Mouse (Mus musculus): ENCODE data around the gene Aldh1a7. TPM values are rescaled to one million over a fixed set of nuclear protein-coding genes. Genes with fewer than 3 reads are reported as not detected.

Aldh1a7 gene
- total RNA-seq, 1 experiment: 0.49 TPM

DNA sequence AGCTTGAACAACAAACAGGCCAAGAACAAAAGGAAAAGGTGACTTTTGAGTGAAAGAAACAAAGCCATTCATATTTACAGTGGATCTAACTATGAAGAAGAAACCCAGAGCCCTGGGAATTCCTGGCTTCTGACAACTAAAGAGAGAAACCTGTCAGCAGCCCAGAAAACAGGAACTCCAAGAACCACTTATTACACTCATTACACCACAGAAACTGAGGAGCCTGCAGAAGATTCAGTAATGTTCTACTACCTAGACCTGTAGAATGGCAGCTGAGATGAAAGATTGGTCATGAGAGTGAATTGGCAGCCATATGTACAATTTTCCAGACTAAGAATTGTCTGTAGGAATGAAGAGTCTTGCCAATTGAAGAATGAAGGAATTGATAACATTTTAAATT, 20.2 kb downstream of the Aldh1a7 start:
- no peak for DNase-seq (ENCODE audit: low read depth, low spot score)
- H3K9ac ChIP-seq (ENCODE audit: insufficient read depth, low read depth, low read length, poor library complexity, severe bottlenecking): no peak overlapping the region
- no peaks in the 10 kb centered on the region for H3K9me3 ChIP-seq (ENCODE audit: control insufficient read depth, insufficient read depth, low read depth, low read length)
- H3K36me3 ChIP-seq (ENCODE audit: control insufficient read depth, insufficient read depth, low read length, poor library complexity, severe bottlenecking): no peaks in the 10 kb centered on the region
- no peak overlapping the region for H3K4me3 ChIP-seq (ENCODE audit: insufficient read depth in 1 of 2, low read depth in 1 of 2, low read length in 2 of 2, poor library complexity in 1 of 2, severe bottlenecking in 1 of 2)
- H3K4me1 ChIP-seq (ENCODE audit: control insufficient read depth in 2 of 2, insufficient read depth in 2 of 2, low read length in 2 of 2, poor library complexity in 1 of 2): no peaks in the 10 kb centered on the region
- in situ Hi-C loops (cut with MboI; ENCODE audit: low sequenced_read_pairs in 2 of 2, unreplicated experiment in 2 of 2): no loop called here
- no peak overlapping the region for H3K27ac ChIP-seq (ENCODE audit: insufficient read depth, low read depth, low read length, poor library complexity, severe bottlenecking)
- TF ChIP-seq HCFC1 (IDR thresholded peaks at IDR 0.05; ENCODE audit: borderline replicate concordance, insufficient read depth, low read length): no peak
- TF ChIP-seq CHD2 (IDR thresholded peaks at IDR 0.05; ENCODE audit: low read depth, low read length): no peak
- TF ChIP-seq MAFK (IDR thresholded peaks at IDR 0.05; ENCODE audit: insufficient read depth, low read depth, low read length): no peak
- TF ChIP-seq ZC3H11A (IDR thresholded peaks at IDR 0.05; ENCODE audit: borderline replicate concordance, low read depth, low read length): no peak
- no peak for TF ChIP-seq ZNF384 (IDR thresholded peaks at IDR 0.05; ENCODE audit: low read depth, low read length)

DNA sequence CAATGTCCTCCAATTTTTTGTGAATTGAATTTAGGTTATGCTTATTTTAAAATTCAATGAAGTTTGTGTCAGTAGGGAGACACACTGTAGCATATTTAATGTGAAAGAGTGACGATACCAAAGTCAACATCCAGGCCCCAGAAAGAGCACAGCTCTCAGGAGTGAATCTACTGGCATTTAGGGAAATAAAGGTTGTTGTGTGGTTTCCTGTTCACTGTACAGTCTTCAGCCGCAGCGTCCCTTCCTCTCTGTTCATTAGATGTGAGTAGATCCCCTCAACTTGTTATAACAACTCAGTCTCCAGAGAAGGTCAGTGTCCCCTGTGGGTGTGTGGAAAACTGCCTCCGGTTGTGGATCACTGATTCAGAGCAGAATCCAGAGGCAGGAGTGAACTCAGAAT, 20.6 kb downstream of the Aldh1a7 start:
- Histone ChIP-seq H3K9me3 (ENCODE audit: control insufficient read depth, insufficient read depth, low read depth, low read length) (no peaks in the 10 kb centered on the region), H3K4me1 (ENCODE audit: control insufficient read depth in 2 of 2, insufficient read depth in 2 of 2, low read length in 2 of 2, poor library complexity in 1 of 2) (no peaks in the 10 kb centered on the region), H3K4me3 (ENCODE audit: insufficient read depth in 1 of 2, low read depth in 1 of 2, low read length in 2 of 2, poor library complexity in 1 of 2, severe bottlenecking in 1 of 2) (no peak overlapping the region), H3K27ac (ENCODE audit: insufficient read depth, low read depth, low read length, poor library complexity, severe bottlenecking) (no peak overlapping the region), H3K9ac (ENCODE audit: insufficient read depth, low read depth, low read length, poor library complexity, severe bottlenecking) (no peak overlapping the region), H3K36me3 (ENCODE audit: control insufficient read depth, insufficient read depth, low read length, poor library complexity, severe bottlenecking) (no peaks in the 10 kb centered on the region)
- TF ChIP-seq MAFK (IDR thresholded peaks at IDR 0.05; ENCODE audit: insufficient read depth, low read depth, low read length): no peak
- no peak for TF ChIP-seq ZC3H11A (IDR thresholded peaks at IDR 0.05; ENCODE audit: borderline replicate concordance, low read depth, low read length)
- no peak for TF ChIP-seq HCFC1 (IDR thresholded peaks at IDR 0.05; ENCODE audit: borderline replicate concordance, insufficient read depth, low read length)
- no peak for TF ChIP-seq ZNF384 (IDR thresholded peaks at IDR 0.05; ENCODE audit: low read depth, low read length)
- TF ChIP-seq CHD2 (IDR thresholded peaks at IDR 0.05; ENCODE audit: low read depth, low read length): no peak
- in situ Hi-C loops (cut with MboI; ENCODE audit: low sequenced_read_pairs in 2 of 2, unreplicated experiment in 2 of 2): no loop called here
- no peak for DNase-seq (ENCODE audit: low read depth, low spot score)

DNA sequence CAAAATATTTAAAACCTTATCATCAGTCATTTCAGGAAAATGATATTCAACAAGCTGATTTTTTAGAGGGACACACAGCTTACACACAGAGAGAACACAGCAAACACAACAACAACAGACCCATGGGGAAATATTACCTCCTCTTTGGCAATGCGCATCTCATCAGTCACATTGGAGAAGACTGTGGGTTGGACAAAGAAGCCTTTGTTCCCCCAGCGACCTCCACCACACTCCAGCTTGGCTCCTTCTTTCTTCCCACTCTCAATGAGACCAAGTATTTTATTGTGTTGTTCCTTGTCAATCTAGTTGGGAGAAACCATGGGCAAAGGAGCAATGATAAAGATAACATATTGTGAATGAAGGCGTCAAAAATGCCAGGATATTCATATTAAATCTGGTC, 25.3 kb downstream of the Aldh1a7 start:
- Histone ChIP-seq H3K36me3 (ENCODE audit: control insufficient read depth, insufficient read depth, low read length, poor library complexity, severe bottlenecking) (no peaks in the 10 kb centered on the region), H3K27ac (ENCODE audit: insufficient read depth, low read depth, low read length, poor library complexity, severe bottlenecking) (no peak overlapping the region), H3K4me3 (ENCODE audit: insufficient read depth in 1 of 2, low read depth in 1 of 2, low read length in 2 of 2, poor library complexity in 1 of 2, severe bottlenecking in 1 of 2) (no peak overlapping the region), H3K9me3 (ENCODE audit: control insufficient read depth, insufficient read depth, low read depth, low read length) (no peaks in the 10 kb centered on the region), H3K4me1 (ENCODE audit: control insufficient read depth in 2 of 2, insufficient read depth in 2 of 2, low read length in 2 of 2, poor library complexity in 1 of 2) (no peaks in the 10 kb centered on the region), H3K9ac (ENCODE audit: insufficient read depth, low read depth, low read length, poor library complexity, severe bottlenecking) (no peak overlapping the region)
- DNase-seq (ENCODE audit: low read depth, low spot score): no peak
- in situ Hi-C loops (cut with MboI; ENCODE audit: low sequenced_read_pairs in 2 of 2, unreplicated experiment in 2 of 2): no loop called here
- TF ChIP-seq MAFK (IDR thresholded peaks at IDR 0.05; ENCODE audit: insufficient read depth, low read depth, low read length): no peak
- no peak for TF ChIP-seq ZNF384 (IDR thresholded peaks at IDR 0.05; ENCODE audit: low read depth, low read length)
- no peak for TF ChIP-seq HCFC1 (IDR thresholded peaks at IDR 0.05; ENCODE audit: borderline replicate concordance, insufficient read depth, low read length)
- TF ChIP-seq CHD2 (IDR thresholded peaks at IDR 0.05; ENCODE audit: low read depth, low read length): no peak
- no peak for TF ChIP-seq ZC3H11A (IDR thresholded peaks at IDR 0.05; ENCODE audit: borderline replicate concordance, low read depth, low read length)

DNA sequence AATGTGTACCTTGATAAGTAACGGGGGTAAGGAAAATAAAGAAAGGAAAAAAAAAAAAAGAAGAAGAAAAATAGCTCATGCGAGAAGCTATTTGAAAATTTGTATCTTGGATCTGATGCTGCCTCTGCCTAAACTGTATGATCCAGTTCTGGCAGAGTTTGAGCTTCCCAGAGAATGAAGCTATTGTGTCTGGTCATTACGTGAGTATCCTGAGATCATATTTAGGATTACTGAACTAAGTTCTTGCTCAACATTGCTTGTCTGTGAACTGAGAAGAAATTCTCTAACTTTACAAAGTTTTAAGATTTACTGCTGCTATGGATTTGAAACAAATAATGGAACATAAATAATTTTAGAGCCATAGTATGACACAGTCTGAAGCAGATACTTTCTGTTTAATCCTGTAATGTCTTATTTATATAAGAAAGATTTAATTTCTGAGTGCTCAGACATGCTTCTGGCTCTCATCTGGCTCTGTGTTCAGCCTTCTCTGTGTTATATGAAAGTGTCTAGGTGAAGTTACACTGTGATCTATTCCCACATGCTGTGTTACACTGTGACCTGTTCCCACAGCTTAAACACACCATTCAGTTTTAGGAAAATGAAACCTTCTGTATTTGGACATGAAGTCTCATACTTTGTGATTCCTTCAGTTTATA, 49.5 kb downstream of the Aldh1a7 start:
- no peak overlapping the region for H3K9ac ChIP-seq (ENCODE audit: insufficient read depth, low read depth, low read length, poor library complexity, severe bottlenecking)
- no peak overlapping the region for H3K27ac ChIP-seq (ENCODE audit: insufficient read depth, low read depth, low read length, poor library complexity, severe bottlenecking)
- no peaks in the 10 kb centered on the region for H3K4me1 ChIP-seq (ENCODE audit: control insufficient read depth in 2 of 2, insufficient read depth in 2 of 2, low read length in 2 of 2, poor library complexity in 1 of 2)
- no peak for DNase-seq (ENCODE audit: low read depth, low spot score)
- in situ Hi-C loops (cut with MboI; ENCODE audit: low sequenced_read_pairs in 2 of 2, unreplicated experiment in 2 of 2): no loop called here
- H3K4me3 ChIP-seq (ENCODE audit: insufficient read depth in 1 of 2, low read depth in 1 of 2, low read length in 2 of 2, poor library complexity in 1 of 2, severe bottlenecking in 1 of 2): no peak overlapping the region
- no peaks in the 10 kb centered on the region for H3K9me3 ChIP-seq (ENCODE audit: control insufficient read depth, insufficient read depth, low read depth, low read length)
- TF ChIP-seq HCFC1 (IDR thresholded peaks at IDR 0.05; ENCODE audit: borderline replicate concordance, insufficient read depth, low read length) (no peak), ZC3H11A (IDR thresholded peaks at IDR 0.05; ENCODE audit: borderline replicate concordance, low read depth, low read length) (no peak), MAFK (IDR thresholded peaks at IDR 0.05; ENCODE audit: insufficient read depth, low read depth, low read length) (no peak), ZNF384 (IDR thresholded peaks at IDR 0.05; ENCODE audit: low read depth, low read length) (no peak), CHD2 (IDR thresholded peaks at IDR 0.05; ENCODE audit: low read depth, low read length) (no peak)
- no peaks in the 10 kb centered on the region for H3K36me3 ChIP-seq (ENCODE audit: control insufficient read depth, insufficient read depth, low read length, poor library complexity, severe bottlenecking)
